Mouse (Mus musculus): ENCODE measurements around the gene Kdm2a.
"Not testable (repeated sequence)": the region's sequence is repeated elsewhere in the genome, so short reads cannot be mapped to it uniquely, and the experiment has no call there.

The Kdm2a gene

DNA sequence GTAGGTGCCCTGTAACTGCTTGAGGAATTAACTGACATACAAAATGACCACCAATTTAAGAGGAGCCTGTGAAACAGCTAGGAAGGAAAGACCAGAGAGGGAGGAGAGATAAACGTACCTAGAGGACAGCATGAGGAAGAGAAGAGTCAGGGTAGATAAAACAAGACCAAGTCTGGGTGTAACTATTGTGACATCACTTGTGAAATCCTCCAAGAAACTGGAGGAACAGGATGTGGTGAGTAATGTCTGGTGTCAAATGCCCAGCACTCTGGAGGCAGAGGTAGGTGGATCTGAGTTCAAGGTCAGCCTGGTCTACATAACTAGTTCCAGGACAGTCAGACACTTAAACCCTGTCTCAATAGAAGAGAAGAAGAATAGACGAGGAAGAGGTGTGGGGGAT is 11.0 kb upstream of the Kdm2a start:
- DNase-seq = no peak

DNA sequence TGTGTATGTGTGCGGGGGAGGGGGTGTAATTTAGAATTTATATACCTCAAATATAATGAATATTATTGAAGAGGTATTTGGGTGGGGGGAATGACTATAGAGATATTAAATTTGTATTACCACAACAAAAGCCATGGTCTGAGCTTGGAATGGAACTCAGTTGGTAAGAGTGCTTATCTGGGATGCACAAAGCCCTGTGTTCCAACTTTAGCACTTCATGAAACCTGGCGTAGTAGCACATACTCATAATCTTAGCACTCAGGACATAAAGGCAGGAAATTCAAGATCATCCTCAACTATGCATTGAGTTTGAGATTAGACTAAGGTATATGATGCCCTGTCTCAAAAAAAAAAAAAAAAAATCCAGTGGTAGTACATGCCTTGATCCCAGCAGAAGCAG is 6.8 kb upstream of the Kdm2a start:
- no peak for DNase-seq

DNA sequence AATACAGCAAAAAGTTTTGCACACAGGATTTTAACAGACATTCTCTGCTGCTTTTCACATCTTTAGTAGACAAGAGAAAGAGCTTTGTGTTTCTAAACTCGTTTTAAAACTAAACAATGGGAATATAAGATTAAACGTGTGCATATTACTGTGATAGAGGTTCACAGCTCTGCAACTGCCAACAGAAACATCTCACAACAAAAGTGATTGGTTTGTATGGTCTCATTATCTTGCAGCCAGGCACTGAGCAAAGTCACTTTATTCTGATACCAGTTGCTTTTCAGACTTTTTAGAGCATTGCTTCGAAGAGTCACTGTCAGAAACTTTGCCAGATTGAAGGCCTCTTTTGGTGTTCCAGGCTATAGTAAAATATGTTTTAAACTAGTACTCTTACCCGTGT is 874 bp upstream of the Kdm2a start:
- no peak for DNase-seq

DNA sequence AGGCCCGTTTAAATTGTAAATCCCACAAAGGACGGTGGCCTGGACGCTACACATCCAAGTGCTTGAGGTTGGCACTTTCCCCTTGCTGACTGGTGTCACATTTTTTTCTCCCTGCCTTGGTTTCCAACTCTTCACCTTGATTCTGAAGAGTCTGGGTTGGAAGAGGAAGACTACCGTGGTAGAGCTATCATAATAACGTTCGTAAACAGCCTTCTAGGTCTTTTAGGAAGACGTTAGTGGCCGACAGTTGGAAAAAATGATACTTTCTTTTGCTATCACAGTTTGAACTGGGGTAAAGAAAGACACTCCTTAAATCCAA is 504 bp upstream of the Kdm2a start:
- no peak for DNase-seq

DNA sequence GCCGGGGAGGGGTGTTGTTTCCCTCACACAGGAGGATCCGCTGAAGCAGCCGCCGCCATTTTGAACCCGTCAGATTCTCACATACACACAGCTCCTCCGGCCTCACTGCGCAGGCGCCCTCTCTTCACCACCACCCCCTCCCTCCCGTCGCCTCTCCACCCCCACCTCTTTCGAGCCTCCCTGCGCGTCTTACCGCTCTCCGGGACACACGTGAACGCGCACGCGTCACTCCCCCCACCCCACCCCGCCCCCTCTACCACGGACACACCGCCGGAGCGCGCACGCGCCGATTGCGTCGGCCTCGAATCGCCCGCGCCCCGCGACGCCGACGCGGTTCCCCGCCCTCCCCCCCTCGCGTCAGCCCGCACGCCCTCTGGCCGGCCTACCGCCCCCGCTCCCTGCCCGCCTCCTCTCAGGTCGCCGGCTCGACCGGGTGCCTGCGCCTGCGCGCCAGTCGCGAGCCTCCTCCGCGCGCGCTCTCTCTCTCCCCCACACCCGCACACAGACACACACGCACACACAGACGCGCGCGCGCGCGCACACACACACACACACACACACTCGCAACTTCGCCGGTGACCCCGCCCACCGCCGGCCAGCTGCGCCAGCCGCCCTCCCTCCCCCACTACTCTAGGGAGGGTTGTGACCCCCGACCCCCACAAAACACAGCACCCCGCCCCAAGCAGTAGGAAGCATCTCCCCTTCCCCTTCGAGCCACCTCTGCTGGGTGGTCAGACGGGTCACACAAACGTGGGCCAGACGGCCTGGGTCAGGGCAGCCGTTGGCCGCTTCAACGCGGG is 887 bp downstream of the Kdm2a start:
- peak; percentile 94 for DNase-seq

DNA sequence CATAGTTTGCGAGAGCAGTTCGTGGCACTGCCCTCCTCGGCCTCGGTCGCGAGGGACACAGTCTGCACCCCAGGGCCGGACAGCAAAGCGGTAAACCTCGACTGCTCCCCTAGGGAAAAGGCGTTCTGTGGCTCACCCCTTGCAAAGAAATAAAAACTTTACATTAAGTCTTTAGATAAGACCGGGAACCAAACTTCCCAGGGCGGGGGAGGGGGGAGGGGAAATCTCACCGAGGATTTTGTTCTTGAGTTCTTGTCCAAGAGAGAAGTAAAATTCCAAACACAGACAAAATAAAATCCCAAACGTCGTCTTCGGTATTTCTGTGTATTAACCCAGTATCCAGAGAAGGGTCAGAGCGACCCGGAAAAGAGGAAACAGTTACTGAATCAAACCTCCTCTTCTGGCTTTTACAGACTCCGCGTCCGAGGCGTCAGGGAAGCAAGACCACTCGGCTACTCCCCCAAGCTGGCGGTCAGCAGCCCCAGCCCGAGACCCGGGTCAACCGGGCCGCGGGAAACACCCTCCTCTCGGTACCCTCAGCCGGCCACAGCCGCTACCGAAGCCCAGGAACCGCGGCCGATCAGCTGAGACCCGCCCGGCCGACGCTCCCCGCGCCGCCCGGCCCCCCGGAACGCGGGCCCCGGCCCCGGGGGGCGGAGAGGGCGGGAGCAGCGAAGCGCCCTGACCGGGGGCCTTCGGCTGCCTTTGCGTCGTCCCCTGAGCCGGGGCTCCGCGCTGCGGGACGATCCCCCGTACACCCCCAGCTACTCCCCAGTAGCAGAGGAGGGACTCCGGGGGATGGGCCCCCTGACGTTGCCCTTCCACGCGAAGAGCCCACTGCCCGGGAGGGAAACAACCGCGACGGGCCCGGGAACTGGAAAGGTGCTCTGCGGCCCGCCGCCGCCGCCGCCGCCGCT is 1.7 kb downstream of the Kdm2a start:
- DNase-seq = peak; percentile 23

DNA sequence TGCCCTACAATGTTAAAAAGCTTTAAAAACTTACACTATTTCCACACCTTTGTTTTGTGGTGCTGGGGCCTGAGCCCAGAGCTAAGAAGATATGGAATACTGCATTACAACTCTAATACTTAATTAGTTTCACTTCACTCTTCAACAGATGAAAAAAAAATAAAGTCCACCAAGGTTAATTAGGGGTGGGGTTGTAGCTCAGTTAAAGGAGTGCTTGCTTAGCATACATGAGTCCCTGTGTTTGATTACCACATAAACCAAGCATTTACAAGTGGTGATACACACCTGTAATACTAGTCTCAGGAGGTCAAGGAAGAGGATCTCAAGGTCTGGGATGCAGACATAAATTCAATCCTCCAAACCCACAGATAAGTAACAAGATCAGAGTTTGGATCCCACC is 10.8 kb downstream of the Kdm2a start:
- DNase-seq = no peak

DNA sequence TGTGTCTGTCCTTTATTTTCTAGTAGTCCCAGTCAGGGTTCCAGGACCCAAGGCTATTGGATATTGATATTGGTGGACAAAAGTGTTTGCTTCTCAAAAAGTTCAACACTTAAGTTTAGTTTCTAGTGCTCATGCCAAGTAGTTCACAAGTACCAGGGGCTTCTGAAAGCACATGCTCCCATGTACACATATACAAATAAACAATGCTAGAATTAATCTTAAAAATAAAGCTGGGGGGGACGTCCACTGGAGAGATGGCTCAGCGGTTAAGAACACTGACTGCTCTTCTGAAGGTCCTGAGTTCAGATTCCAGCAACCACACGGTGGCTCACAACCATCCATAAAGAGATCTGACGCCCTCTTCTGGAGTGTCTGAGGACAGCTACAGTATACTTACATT is 13.1 kb downstream of the Kdm2a start:
- DNase-seq = no peak

DNA sequence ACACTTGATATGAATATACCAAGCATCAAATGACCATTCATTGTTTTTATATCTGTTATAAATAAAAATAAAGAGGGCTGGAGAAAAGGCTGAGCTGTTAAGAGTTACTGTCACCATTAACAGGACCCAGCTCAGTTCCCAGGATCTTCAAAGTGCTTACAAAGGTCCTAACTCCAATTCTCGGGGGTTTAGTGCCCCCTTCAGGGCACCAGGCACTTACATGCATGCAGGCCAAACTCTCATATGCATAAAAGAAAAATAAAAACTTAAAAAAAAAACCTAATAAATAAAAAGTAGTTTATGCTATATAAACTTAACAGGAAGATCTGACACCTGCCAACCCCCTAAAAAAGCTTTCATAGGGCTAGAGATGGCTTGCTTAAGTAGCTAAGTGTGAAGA is 13.8 kb downstream of the Kdm2a start:
- DNase-seq = no peak

DNA sequence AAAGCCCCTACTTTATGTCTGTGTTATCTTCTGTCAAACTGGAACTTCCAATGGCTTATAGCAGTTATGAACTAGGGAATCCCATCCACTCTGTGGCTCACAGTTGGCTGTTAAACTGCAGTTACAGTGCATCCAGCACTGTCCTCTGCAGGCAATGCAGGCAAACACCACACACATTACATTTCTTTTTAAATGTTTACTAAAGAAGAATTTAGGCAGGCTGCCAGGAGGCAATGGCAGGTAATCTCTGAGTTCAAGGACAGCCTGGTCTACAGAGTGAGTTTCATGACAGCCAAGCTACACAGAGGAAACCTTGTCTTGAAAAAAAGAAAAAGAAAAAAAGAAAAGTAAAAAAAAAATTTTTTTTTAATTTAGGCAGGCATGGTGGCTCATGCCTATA is 14.8 kb downstream of the Kdm2a start:
- no peak for DNase-seq

DNA sequence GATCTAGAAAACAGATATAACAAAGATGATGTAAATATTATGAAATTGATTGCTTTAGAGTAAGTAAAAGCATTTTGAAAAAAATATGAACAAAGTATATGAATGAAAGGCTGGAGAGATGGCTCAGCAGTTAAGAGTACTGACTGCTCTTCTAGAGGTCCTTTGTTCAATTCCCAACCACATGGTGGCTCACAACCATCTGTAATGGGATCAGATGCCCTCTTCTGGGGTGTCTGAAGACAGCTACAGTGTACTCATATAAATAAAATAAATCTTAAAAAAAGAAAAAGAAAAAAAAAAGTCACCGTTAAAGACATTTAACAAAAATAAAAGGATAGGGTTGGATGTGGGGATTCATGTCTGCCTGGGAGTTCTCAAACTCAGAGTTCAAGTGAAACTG is 15.8 kb downstream of the Kdm2a start:
- not testable (repeated sequence) for DNase-seq

DNA sequence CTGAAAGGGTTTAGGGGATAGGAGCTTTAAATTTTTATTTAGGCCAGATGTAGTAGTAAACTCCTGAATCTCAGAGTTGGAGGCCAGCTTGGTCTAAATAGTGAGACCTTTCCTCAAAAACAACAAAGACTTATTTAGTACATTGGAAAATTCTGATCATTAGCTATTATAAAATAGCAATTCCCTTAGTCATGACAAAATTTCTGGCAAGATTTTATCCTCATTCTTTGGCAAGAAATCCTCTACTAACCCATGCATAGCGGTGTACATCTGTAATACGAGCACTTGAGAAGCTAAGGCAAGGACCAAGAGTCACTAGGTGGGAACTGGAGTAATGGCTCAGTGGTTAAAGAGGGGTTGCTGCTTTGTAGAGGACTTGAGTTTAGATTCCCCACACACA is 27.4 kb downstream of the Kdm2a start:
- no peak for DNase-seq

DNA sequence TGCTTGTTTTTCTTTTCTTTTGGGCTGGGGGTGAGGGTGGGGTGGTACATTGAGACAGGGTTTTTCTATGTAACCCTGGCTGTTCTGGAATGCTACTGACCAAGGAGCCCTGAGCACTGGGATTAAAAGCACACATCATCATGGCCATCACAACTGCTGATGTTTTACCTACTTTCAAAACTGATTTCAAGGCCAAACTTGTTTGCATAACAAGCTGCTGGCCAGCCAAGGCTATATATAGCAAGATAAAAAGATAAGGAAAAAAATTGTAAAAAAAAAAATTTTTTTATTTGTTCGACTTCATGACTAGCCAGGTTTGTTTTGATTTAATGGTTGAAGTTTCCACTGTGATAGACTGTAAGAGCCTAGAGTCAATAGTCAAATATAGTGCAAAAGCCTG is 27.8 kb downstream of the Kdm2a start:
- DNase-seq = no peak

DNA sequence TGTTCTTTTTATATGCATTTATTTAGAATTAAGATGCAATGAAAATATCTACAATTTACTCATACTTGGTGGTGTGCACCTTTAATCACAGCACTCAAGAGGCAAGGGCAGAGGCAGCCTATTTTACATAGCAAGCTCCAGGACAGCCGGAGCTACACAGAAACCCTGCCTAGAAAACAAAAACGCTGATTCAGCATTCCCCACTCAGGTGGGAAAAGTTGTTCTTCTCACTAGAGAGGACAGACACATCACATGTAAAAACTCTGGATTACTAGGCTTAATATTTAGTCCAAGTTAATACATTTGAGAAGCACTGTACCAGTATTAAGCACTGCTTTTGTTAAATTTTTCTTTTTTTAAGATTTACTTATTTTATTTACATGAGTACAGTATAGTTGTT is 48.6 kb downstream of the Kdm2a start:
- DNase-seq = no peak

DNA sequence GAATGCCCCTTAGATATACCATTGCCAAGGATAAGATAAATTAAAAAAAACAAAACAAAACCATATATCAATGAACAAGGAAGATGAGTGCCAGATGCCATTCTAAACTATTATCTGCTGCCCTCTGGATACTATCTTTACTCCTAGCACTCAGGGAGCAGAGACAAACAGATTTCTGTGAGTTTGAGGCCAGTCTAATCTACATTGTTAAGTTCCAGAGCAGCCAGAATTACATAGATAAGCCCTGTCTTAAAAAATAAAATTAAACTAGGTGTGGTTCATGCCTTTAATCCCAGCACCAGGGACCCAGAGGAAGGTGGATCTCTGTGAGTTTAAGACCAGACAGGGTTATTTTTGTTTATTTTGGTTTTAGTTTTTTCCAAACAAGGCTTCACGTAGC is 51.6 kb downstream of the Kdm2a start:
- DNase-seq = no peak

DNA sequence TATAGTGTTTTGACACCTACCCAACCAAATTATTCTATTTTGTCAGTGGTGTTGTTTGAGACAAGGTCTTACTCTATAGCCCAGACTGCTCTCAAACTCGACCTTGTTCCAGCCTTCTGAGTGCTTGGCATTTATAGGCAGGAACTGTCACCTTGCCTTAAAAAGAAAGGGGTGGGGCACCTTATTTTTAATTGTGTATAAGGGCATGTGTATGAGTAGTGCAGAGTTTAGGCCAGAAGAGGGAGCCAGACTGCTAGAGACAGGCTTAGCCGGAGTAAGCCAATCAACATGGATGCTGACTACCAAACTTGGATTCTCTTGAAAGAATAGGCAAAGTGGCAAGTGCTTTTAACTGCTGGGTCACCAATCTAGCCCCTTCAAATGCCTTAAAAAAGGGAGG is 59.9 kb downstream of the Kdm2a start:
- no peak for DNase-seq

DNA sequence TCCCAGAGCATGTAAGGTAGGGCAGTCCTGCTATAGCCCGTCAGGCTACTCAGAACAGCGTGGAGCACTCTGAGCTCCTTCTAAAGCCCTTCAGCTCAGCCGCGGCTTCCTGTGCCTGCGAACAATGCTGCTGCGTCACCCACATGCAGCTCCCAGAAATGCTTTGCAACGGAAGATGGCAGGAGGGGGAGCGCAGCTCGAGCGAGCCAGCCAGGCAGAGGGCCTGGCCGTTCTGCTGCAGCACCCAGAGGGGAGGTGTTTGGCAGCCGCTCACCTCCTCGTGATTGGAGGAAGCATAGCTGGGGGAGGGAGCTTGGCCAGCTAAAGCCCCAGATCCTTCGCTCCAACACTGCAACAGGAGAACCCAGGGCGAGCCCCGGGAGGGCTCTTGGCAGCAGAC is 64.3 kb downstream of the Kdm2a start:
- peak; percentile 93 for DNase-seq

DNA sequence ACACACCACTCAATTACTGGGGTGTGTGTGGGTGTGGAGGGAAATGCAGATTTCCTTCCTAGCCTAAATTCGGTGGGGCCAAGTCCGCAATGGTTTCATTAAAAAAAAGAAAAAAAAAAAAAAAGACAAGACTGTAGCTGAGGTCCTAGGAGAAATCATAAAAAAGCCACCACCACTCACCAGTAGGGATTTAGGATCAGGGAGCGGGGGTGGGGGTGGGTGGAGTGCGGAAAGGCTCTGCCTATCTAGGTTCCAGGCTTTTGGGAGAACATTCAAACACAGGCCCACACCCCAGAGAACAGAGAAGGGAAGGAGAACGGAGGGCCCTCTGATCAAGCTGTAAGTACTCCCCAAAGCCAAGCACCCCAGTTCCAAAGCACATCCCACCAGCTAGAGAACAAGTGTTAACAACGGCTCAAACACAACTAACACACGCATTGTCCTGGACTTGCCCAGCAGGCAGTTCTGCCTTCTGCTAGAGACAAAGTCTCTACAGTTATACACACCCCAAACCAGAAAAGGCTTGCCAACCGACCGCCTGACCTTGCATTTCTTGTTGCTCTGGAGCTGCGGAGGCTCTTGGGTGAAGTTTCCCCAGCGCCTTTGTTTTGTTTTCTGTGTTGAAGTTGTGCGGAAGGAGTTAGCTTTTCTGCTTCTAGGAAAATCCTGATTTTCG is 64.8 kb downstream of the Kdm2a start:
- no peak for DNase-seq

DNA sequence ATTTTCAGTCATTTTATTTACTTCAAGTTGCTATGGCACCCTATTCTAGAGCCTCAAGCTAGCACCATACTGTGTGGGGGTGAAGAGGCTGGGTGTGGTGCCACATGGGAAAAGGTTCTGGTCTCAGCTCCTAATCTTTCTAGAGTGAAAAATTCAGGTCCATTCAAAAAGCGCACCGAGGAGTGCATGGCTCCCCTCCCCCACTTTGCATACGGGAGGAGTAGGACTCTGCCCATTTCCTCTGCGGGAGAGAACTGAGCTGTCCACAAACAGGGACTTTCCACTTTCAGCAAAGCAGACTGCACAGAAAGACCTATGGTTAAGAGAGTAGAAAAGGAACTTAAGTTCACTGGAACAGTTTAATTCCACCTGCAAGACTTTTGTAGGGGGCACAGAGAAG is 65.4 kb downstream of the Kdm2a start:
- peak; percentile 20 for DNase-seq

DNA sequence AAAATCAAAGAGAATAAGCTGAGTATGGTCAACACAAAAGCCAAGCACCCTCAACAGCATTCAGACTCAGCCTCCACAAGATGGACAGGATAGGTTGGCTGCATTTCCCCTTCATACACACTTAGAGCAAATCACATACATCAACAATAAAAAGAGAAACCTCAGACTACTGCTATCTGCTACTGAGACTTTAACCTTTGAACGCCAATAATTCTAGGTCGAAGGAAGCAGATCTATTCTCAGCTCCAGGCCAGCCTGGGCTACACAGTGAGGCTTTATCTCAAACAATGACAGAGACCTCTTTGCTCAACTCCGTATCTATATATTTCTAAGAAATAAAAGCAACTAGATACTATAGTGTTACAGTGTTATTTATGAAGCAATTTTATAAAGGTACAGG is 66.8 kb downstream of the Kdm2a start:
- DNase-seq = no peak

DNA sequence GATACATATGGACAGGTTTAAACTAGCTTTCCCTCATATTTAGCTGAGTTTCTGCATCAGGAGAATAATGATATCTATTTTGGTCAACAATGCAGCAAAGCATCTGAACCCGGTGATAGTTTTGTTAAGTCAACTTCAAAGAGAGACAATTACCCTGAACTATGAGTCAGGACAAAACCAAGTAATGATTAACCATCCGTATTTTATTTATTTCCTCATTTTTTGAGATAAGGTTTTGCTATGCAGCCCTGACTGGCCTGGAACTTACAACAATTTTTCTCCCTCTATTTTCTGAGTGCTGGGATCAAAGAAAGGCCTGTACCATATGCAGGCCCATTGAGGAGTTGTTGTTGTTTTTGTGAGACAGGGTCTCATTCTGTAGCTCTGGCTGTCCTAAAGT is 67.5 kb downstream of the Kdm2a start:
- DNase-seq = no peak

DNA sequence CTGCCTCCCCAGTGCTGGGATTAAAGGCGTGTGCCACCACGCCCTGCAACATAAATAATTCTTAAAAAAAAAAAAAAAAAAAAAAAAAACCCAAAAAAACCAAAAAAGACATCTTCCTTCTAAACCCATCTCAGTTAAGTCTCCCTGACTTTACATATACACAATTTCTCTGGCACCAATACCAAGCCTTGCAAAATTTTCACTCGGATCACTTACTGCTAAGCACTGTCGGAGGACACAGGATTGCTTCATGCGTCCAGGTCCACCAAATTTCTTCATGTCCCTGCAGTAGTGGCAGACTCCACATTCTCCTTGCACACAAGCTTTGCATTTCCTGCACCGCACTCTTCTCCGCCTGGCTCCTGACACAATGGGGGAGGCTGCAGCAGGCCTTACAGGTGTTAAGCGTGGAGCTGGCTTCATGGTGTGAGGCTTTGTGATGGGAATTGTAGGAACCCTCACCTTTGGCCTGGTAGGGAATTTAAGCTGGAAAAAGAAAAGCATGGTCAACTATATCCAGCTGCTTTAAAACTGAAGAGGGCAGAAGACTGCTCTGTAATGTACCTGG is 69.3 kb downstream of the Kdm2a start:
- no peak for DNase-seq

DNA sequence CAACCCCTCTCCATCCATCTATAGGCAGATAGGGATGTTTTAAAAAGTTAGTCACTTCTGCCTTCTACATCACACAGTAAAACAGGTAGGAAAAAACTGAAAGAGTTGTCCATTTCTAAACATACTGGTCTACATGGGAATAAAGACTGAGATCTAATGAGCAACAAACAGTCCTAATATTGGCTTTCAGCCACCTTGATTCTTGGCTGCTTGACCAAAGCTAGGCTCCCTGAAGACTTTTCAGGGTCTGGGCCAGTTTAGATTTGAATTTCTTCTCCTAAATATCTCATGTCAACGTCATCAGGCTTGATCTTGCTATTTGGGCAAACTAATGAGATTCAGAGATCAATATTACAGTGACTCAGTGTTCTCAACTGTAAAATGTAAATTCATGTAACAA is 71.2 kb downstream of the Kdm2a start:
- DNase-seq = no peak

DNA sequence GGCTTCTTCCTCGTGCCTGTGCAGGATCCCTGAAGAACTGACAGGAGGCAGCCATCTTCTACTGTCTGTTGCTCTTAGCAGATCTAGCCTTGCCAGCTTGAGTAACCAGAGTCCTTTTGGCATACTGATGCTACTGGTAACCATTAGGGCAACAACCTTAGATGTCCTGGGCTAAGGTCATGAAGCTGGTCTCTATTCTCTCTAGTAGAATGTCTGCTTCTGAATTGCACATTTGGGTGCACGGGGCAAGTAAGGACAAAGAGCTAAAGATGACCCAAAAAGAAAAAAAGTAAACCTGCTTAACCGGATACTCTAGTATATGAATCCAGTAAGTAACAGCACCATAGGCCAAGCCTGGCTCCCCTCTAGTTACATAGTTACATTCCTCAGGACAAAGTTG is 72.0 kb downstream of the Kdm2a start:
- no peak for DNase-seq
